Mouse (Mus musculus) embryonic facial prominence, embryonic 13.5 days (tissue): ENCODE results near the gene Nrl. TPM values are rescaled to one million over a fixed set of nuclear protein-coding genes. Genes with fewer than 3 reads are reported as not detected.

ENCODE experiments used
- ATAC-seq: fragments of 200-750 bp; cut with Nextera tagmentation; 2 replicates; pipeline ENCODE4 v1.8.0; 2017; ENCODE audit warnings: low read depth; ENCODE audit not compliant: insufficient number of reproducible peaks, insufficient read depth, low FRiP score, low TSS enrichment
- H3K27ac ChIP-seq: fragments of 300-500 bp; sonication (generic); 2 replicates; pipeline ENCODE4 v1.5.1; 2015; ENCODE audit warnings: moderate library complexity, mild to moderate bottlenecking, inconsistent platforms
- H3K27me3 ChIP-seq: fragments of 300-500 bp; sonication (generic); 2 replicates; pipeline ENCODE4 v1.6.1; 2015; ENCODE audit warnings: mild to moderate bottlenecking, inconsistent platforms
- H3K36me3 ChIP-seq: fragments of 300-500 bp; sonication (generic); 2 replicates; pipeline ENCODE4 v1.6.1; 2015; ENCODE audit warnings: mild to moderate bottlenecking, inconsistent platforms
- H3K4me1 ChIP-seq: fragments of 300-500 bp; sonication (generic); 2 replicates; pipeline ENCODE4 v1.6.1; 2015; ENCODE audit warnings: inconsistent platforms
- H3K4me2 ChIP-seq: fragments of 300-500 bp; sonication (generic); 2 replicates; pipeline ENCODE4 v1.6.1; 2015; ENCODE audit warnings: moderate library complexity, mild to moderate bottlenecking, inconsistent platforms
- H3K4me3 ChIP-seq: fragments of 300-500 bp; sonication (generic); 2 replicates; pipeline ENCODE4 v1.5.1; 2015; ENCODE audit warnings: mild to moderate bottlenecking, inconsistent platforms
- H3K9ac ChIP-seq: fragments of 300-500 bp; sonication (generic); 2 replicates; pipeline ENCODE4 v1.6.1; 2015; ENCODE audit warnings: mild to moderate bottlenecking, inconsistent platforms
- H3K9me3 ChIP-seq: fragments of 300-500 bp; sonication (generic); 2 replicates; pipeline ENCODE4 v1.6.1; 2016; ENCODE audit warnings: inconsistent platforms
- WGBS: fragments of 180-500 bp; shearing (Covaris S2); methylation state at CpG from one replicate; pipeline ENCODE4 v1.1.7; 2015; ENCODE audit warnings: mixed read lengths; 5-methylcytosine and 5-hydroxymethylcytosine counted together
- polyA plus RNA-seq: library from polyadenylated mRNA; unstranded; fragments of >200 nt; fragmentation: Nextera tagmentation; extraction: Ambion mirVana; gene quantifications from 2 replicates; pipeline ENCODE4 v1.2.1, GENCODE M21; 2015

Gene Nrl
- polyA plus RNA-seq, 1 experiment from 2014 or later = not detected

GRCm38 (mm10) chr14:55557003-55557402, 32.2 kb upstream of the Nrl start:
- H3K27ac ChIP-seq = no peak overlapping the region
- H3K4me1 ChIP-seq = peaks cover 15% of the 10 kb centered on the region
- H3K4me3 ChIP-seq = no peak overlapping the region
- WGBS = 31% methylated on average over 5 of the region's 5 CpGs
- H3K9me3 ChIP-seq = no peaks in the 10 kb centered on the region
- ATAC-seq = no peak
- no peaks in the 10 kb centered on the region for H3K36me3 ChIP-seq
- no peak overlapping the region for H3K9ac ChIP-seq
- H3K27me3 ChIP-seq = no peaks in the 10 kb centered on the region
- no peak overlapping the region for H3K4me2 ChIP-seq

DNA sequence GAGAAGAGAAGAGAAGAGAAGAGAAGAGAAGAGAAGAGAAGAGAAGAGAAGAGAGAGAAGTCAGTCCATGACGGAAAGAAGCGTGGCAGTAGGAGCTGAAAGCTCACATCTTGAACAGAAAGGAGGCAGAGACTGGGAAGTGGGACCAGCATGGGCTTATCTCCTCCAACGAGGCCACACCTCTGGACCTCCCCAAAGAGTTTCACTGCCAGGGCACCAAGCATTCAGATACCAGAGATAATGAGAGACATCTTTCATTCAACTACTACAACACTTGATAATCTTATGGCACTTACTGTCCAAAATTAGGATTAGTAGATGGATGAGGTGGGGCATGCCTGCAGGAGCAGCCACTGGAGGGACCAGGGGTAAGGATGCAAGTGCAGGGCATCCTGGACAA, 31.0 kb upstream of the Nrl start:
- ATAC-seq = no peak
- Histone ChIP-seq H3K4me2 (no peak overlapping the region), H3K4me1 (0 out of 2 replicates have a peak, but pooled peaks cover 5% of the 10 kb centered on the region), H3K4me3 (no peak overlapping the region), H3K9ac (no peak overlapping the region), H3K27me3 (no peaks in the 10 kb centered on the region), H3K36me3 (no peaks in the 10 kb centered on the region), H3K27ac (no peak overlapping the region), H3K9me3 (no peaks in the 10 kb centered on the region)
- WGBS = 85% methylated on average over 3 of the region's 3 CpGs

- no peak for ATAC-seq
- no peaks in the 10 kb centered on the region for H3K9me3 ChIP-seq
These were observed 29.9 kb upstream of the Nrl start for GRCm38 (mm10) chr14:55554635-55555034.

GRCm38 (mm10) chr14:55551794-55552193, 27.0 kb upstream of the Nrl start:
- Histone ChIP-seq H3K27me3 (no peaks in the 10 kb centered on the region), H3K4me1 (0 out of 2 replicates have a peak, but pooled peaks cover under 1% of the 10 kb centered on the region), H3K9ac (no peak overlapping the region), H3K9me3 (no peaks in the 10 kb centered on the region), H3K4me3 (no peak overlapping the region), H3K27ac (no peak overlapping the region), H3K36me3 (peaks cover 25% of the 10 kb centered on the region), H3K4me2 (no peak overlapping the region)
- no peak for ATAC-seq
- WGBS = 90% methylated on average over 8 of the region's 8 CpGs

More at GRCm38 (mm10) chr14:55554635-55555034, 29.9 kb upstream of the Nrl start:
- Histone ChIP-seq H3K36me3 (no peaks in the 10 kb centered on the region), H3K9ac (no peak overlapping the region), H3K4me1 (0 out of 2 replicates have a peak, but pooled peaks cover 5% of the 10 kb centered on the region), H3K27ac (no peak overlapping the region), H3K4me3 (no peak overlapping the region), H3K4me2 (no peak overlapping the region), H3K27me3 (no peaks in the 10 kb centered on the region)

DNA sequence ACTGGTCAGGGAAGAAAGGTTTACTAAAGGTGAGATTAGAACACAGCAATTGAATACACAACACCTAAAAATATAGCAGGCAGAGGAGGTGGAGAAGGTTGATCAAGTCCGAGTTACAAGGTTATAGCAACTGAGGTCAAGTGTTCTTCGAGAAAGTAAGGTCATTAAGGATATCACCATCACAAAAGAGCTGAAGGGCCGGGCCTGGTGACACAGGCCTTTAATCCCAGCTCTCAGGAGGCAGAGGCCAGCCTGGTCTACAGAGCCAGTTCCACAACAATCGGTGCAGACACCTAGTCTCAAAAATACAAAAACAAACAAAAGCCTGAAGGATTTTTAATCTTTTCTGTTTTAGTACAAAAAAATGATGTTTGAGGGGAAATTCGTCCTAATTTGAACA, 26.6 kb upstream of the Nrl start:
- Histone ChIP-seq H3K4me1 (no peaks in the 10 kb centered on the region), H3K27me3 (no peaks in the 10 kb centered on the region), H3K27ac (no peak overlapping the region), H3K9ac (no peak overlapping the region), H3K9me3 (no peaks in the 10 kb centered on the region), H3K4me3 (no peak overlapping the region), H3K4me2 (no peak overlapping the region), H3K36me3 (peaks cover 28% of the 10 kb centered on the region)
- 71% methylated on average over 5 of the region's 5 CpGs for whole genome bisulfite sequencing
- ATAC-seq = no peak

DNA sequence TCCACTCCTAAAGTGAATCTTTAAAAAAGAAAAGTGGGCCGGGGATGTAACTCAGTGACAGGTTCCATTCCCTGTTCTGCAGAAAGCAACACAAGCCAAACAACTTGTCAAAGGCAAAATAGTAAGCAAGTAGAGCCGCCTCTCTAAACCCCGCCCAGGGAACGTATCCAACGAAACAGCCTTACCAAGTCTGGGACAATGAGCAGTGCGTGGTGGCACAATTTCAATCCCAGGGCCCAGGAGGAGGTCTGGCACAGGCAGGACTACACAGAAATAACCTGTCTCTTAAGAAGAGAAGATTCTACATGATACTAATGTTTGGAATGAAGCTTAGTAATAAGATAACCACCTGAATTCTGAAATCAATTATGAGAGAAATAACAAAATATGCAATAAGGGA, 25.4 kb upstream of the Nrl start:
- no peak for ATAC-seq
- WGBS = 87% methylated on average over 6 of the region's 6 CpGs
- Histone ChIP-seq H3K36me3 (peaks cover 39% of the 10 kb centered on the region), H3K27me3 (no peaks in the 10 kb centered on the region), H3K9ac (no peak overlapping the region), H3K4me3 (no peak overlapping the region), H3K4me2 (no peak overlapping the region), H3K4me1 (no peaks in the 10 kb centered on the region), H3K9me3 (no peaks in the 10 kb centered on the region), H3K27ac (no peak overlapping the region)

GRCm38 (mm10) chr14:55544334-55544733, 19.6 kb upstream of the Nrl start:
- no peaks in the 10 kb centered on the region for H3K27me3 ChIP-seq
- H3K4me2 ChIP-seq = no peak overlapping the region
- no peaks in the 10 kb centered on the region for H3K9me3 ChIP-seq
- 85% methylated on average over 9 of the region's 9 CpGs for WGBS
- H3K9ac ChIP-seq = no peak overlapping the region
- no peak for ATAC-seq
- no peak overlapping the region for H3K4me3 ChIP-seq
- H3K4me1 ChIP-seq = peaks cover 19% of the 10 kb centered on the region
- peaks cover 57% of the 10 kb centered on the region for H3K36me3 ChIP-seq
- H3K27ac ChIP-seq = no peak overlapping the region

GRCm38 (mm10) chr14:55542268-55542667, 17.5 kb upstream of the Nrl start:
- H3K4me3 ChIP-seq = no peak overlapping the region
- H3K27ac ChIP-seq = no peak overlapping the region
- H3K4me2 ChIP-seq = no peak overlapping the region
- H3K9me3 ChIP-seq = no peaks in the 10 kb centered on the region
- ATAC-seq = no peak
- peaks cover 19% of the 10 kb centered on the region for H3K4me1 ChIP-seq
- 96% methylated on average over 12 of the region's 12 CpGs for WGBS
- peaks cover 38% of the 10 kb centered on the region for H3K36me3 ChIP-seq
- 0 out of 2 replicates have a peak, but pooled peaks cover 2% of the 10 kb centered on the region for H3K27me3 ChIP-seq
- no peak overlapping the region for H3K9ac ChIP-seq

GRCm38 (mm10) chr14:55540787-55541321, 16.1 kb upstream of the Nrl start:
- peak overlapping the region; percentile 82 for H3K4me2 ChIP-seq
- H3K4me3 ChIP-seq = peak overlapping the region; percentile 61
- H3K9me3 ChIP-seq = no peaks in the 10 kb centered on the region
- ATAC-seq = peak; percentile 53
- H3K9ac ChIP-seq = peak overlapping the region; percentile 83
- peak overlapping the region; percentile 91 for H3K27ac ChIP-seq
- 0 out of 2 replicates have a peak, but pooled peaks cover 2% of the 10 kb centered on the region for H3K27me3 ChIP-seq
- WGBS = 2% methylated on average over 10 of the region's 10 CpGs
- peaks cover 26% of the 10 kb centered on the region for H3K36me3 ChIP-seq
- peaks cover 19% of the 10 kb centered on the region for H3K4me1 ChIP-seq

DNA sequence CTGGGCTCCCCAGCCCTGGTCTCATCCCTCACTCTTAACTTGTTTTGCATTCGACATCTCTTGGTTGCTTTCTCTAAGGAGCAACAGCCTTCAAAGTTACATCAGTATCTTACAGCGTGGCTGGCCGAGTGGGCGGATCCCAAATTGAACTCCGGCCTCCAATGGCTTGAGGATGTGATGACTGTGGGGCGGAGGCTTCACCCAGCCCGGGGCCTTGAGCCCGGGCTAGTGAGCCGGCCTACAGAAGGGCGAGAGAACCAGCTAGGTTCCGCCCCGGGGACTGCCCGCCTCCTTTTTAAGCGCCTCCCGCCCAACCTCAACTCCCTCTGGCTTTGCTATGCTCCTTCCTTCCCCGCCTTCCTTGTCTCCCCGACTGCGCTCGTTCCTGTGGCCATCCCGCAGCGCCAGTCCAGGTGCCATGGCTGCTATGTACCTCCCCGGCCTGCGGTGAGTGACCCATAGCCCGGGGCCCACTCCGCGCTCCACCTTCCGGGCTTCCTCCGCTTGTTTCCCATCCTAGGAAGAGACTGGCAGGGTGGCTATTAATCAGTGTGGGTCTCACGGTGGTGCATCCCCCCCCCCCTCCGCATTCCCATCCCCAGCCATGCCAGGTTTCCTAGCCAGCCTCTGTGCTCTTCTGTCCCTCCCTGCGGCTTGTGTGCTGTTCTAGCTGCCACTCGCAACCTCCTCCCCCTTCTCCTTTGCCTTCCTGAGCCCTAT, 15.4 kb upstream of the Nrl start, which contains the start of gene Pck2:
Pck2 (plus strand) TSS at position 200 of the 720 bp plus-strand sequence.
- WGBS = 0% methylated on average over 32 of the region's 32 CpGs
- peak; percentile 85 for ATAC-seq
- peak within 1 kb of the TSS; percentile 83 for H3K9ac ChIP-seq
- peak within 1 kb of the TSS; percentile 61 for H3K4me3 ChIP-seq
- no peaks in the 10 kb centered on the region for H3K9me3 ChIP-seq
- H3K36me3 ChIP-seq = peaks cover 20% of the 10 kb centered on the region
- peak within 1 kb of the TSS; percentile 82 for H3K4me2 ChIP-seq
- 0 out of 2 replicates have a peak, but pooled peaks cover 2% of the 10 kb centered on the region for H3K27me3 ChIP-seq
- H3K27ac ChIP-seq = peak within 1 kb of the TSS; percentile 91
- peaks cover 19% of the 10 kb centered on the region for H3K4me1 ChIP-seq

DNA sequence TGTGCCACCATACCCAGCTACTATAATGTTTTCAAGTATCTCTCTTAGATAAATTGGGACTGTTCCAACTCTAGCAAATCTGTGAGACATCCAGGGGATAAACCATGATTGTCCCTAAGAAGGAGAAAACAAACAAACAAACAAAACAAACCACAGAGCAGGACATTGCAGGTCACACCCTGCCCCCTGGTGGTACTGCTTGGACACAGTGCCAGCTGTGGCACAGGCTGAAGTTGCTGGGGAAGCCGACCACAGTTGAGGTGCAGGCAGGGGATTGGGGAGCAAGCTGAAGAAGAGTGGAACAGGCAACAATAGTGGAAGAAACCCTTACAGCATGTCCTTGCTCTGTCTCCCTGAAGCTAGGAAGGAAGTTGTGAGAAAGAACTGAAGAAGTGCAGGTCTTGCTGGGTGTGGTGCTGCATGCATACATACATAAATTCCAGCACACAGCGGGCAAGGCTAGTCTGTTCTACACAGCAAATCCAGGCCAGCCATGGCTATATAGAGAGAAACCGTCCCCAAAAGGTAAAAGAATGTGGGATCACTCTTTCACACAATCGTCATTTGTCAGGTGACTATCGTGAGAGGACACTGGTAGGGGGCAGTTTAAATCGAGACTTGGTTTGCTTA, 11.4 kb upstream of the Nrl start:
- Histone ChIP-seq H3K27me3 (0 out of 2 replicates have a peak, but pooled peaks cover 2% of the 10 kb centered on the region), H3K27ac (no peak overlapping the region), H3K9ac (no peak overlapping the region), H3K4me2 (no peak overlapping the region), H3K9me3 (no peaks in the 10 kb centered on the region), H3K4me3 (no peak overlapping the region), H3K4me1 (peaks cover 11% of the 10 kb centered on the region), H3K36me3 (no peaks in the 10 kb centered on the region)
- 50% methylated on average over 6 of the region's 6 CpGs for WGBS
- no peak for ATAC-seq

DNA sequence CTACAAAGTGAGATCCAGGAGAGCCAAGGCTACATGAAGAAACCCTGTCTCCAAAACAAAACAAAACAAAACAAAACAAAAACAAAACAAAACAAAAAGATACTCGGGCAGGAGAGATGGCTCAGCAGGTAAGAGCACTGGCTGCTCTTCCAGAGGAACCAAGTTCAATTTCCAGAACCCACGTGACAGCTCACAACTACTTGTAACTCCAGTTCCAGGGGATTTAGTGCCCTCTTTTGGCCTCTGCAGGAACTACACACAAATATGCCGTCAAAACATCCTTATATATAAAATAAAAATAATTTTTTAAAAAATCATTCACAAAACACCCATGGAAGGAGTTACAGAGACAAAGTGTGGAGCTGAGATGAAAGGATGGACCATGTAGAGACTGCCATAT, 3.2 kb upstream of the Nrl start:
- no peaks in the 10 kb centered on the region for H3K4me1 ChIP-seq
- no peak overlapping the region for H3K4me3 ChIP-seq
- H3K4me2 ChIP-seq = no peak overlapping the region
- peaks cover 28% of the 10 kb centered on the region for H3K27me3 ChIP-seq
- H3K27ac ChIP-seq = no peak overlapping the region
- H3K9me3 ChIP-seq = no peaks in the 10 kb centered on the region
- H3K36me3 ChIP-seq = no peaks in the 10 kb centered on the region
- no peak overlapping the region for H3K9ac ChIP-seq
- 21% methylated on average over 3 of the region's 3 CpGs for WGBS
- no peak for ATAC-seq
